Mouse (Mus musculus): ENCODE data around the gene Sde2. TPM values are rescaled to one million over a fixed set of nuclear protein-coding genes. Genes with fewer than 3 reads are reported as not detected.
A peak's percentile ranks its signal among the peaks of the same experiment; 100 is the strongest.

Sde2 gene
- polyA plus RNA-seq, 1 experiment from 2014 or later, result 27.2 TPM

GRCm38 (mm10) chr1:180813409-180813884 lies 37.5 kb upstream of the Sde2 start:
- H3K27ac ChIP-seq (replicated peaks; ENCODE audit: low read depth, low read length), result peak overlapping the region; percentile 100
- WGBS, result 0% methylated on average over 2 of the region's 65 CpGs
- H3K27me3 ChIP-seq (replicated peaks; ENCODE audit: control insufficient read depth, insufficient read depth, low read length), result no peaks in the 10 kb centered on the region
- peak overlapping the region; percentile 98 for H3K9ac ChIP-seq (ENCODE audit: low read depth, low read length)
- peak; percentile 97 for DNase-seq (ENCODE audit: low spot score)
- H3K36me3 ChIP-seq (ENCODE audit: control insufficient read depth, insufficient read depth, low read length), result peaks cover 28% of the 10 kb centered on the region
- ATAC-seq (ENCODE audit: low read depth), result peak; percentile 95
- H3K9me3 ChIP-seq (ENCODE audit: control insufficient read depth, low read length), result no peaks in the 10 kb centered on the region
- peak overlapping the region; percentile 74 for H3K4me2 ChIP-seq (ENCODE audit: low read depth, low read length)
- H3K4me1 ChIP-seq (ENCODE audit: control insufficient read depth, insufficient read depth, low read length), result peaks cover 30% of the 10 kb centered on the region
- H3K4me3 ChIP-seq (ENCODE audit: low read depth, low read length), result peak overlapping the region; percentile 76

DNA sequence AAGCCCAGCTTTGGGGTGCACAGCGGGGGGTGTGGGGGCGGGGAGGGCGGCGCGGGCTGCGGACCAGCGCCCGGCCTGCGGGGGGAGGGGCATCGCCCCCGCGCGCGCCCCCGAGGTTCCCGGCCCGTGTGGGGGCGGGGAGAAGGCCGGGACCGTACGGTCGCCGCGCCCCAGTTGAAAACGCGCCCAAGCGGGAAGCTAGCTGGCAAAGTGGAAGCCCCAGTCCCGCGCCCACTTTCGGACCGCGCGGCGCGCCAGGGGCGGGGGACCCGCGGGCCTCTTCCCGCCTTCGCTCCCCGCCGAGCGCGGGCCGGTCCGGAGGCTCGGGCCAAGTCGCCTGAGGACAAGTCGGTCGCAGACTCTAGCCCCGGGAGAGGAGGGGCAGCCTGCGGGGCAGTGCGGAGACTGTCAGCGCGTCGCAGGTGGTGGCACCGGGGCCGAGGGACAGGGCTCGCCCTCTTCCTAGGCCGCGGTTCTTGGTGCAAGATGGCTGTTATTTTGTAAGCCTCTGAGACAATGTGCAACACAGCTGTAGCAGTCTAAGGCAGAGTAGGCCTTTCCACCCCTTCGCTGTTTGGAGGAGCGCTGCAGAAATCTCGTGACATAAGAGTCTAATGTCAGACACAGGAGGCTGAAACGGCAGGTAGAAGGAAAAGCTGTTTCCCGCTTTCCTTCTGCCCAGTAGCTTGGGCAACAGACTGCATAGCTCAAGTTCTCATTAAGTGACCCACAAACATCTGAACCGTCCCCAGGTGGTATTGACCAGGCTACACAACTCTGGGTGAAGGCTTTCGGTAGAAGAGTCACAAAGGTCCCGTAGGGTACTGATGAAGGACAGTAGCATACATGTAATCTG lies 36.8 kb upstream of the Sde2 start, which contains the start of gene H3f3a:
TSS of gene H3f3a (minus strand) at position 59 of the 856 bp plus-strand sequence.
- Histone ChIP-seq H3K4me2 (ENCODE audit: low read depth, low read length) (peak within 1 kb of the TSS; percentile 74), H3K4me3 (ENCODE audit: low read depth, low read length) (peak within 1 kb of the TSS; percentile 76), H3K27ac (replicated peaks; ENCODE audit: low read depth, low read length) (peak within 1 kb of the TSS; percentile 100), H3K4me1 (ENCODE audit: control insufficient read depth, insufficient read depth, low read length) (peaks cover 27% of the 10 kb centered on the region), H3K9me3 (ENCODE audit: control insufficient read depth, low read length) (no peaks in the 10 kb centered on the region), H3K27me3 (replicated peaks; ENCODE audit: control insufficient read depth, insufficient read depth, low read length) (no peaks in the 10 kb centered on the region), H3K36me3 (ENCODE audit: control insufficient read depth, insufficient read depth, low read length) (peaks cover 23% of the 10 kb centered on the region), H3K9ac (ENCODE audit: low read depth, low read length) (peak within 1 kb of the TSS; percentile 98)
- 3% methylated on average over 25 of the region's 69 CpGs for WGBS
- DNase-seq (ENCODE audit: low spot score) (peak; percentile 77), ATAC-seq (ENCODE audit: low read depth) (peak; percentile 70)

- H3K4me2 ChIP-seq (ENCODE audit: low read depth, low read length), result peak overlapping the region; percentile 74
- no peak for ATAC-seq (ENCODE audit: low read depth)
- H3K9ac ChIP-seq (ENCODE audit: low read depth, low read length), result no peak overlapping the region; the same call in 1 of the 2 replicates
- H3K4me1 ChIP-seq (ENCODE audit: control insufficient read depth, insufficient read depth, low read length), result peaks cover 20% of the 10 kb centered on the region; the same call in 1 of the 2 replicates
- H3K9me3 ChIP-seq (ENCODE audit: control insufficient read depth, low read length), result no peaks in the 10 kb centered on the region
- 44% methylated on average over 12 of the region's 12 CpGs for WGBS
- DNase-seq (ENCODE audit: low spot score), result peak; percentile 50
- H3K27me3 ChIP-seq (replicated peaks; ENCODE audit: control insufficient read depth, insufficient read depth, low read length), result no peaks in the 10 kb centered on the region
- H3K27ac ChIP-seq (replicated peaks; ENCODE audit: low read depth, low read length), result peak overlapping the region; percentile 100; the same call in 1 of the 2 replicates
- peaks cover 9% of the 10 kb centered on the region for H3K36me3 ChIP-seq (ENCODE audit: control insufficient read depth, insufficient read depth, low read length)
- H3K4me3 ChIP-seq (ENCODE audit: low read depth, low read length), result no peak overlapping the region
These were observed 35.4 kb upstream of the Sde2 start for GRCm38 (mm10) chr1:180815371-180816024.

DNA sequence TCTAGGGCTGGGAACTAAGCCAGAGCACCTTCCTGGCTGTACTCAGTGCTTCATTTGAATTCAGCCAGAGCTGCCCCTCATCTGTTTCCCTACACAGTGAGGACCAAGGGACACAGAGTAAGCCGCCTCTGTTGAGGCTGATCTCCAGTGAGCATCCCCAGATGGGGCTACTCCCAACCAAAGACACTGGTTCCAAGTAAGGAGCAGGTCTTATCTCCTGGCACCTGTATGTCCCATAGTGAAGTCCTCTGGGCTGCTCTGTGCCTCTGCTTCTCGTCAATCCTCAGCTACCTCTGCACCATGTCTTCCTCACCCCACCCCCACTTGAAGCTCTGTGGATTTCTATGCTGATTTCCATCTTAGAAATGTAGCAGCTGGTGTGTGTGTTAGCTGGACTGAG lies 32.9 kb upstream of the Sde2 start:
- no peaks in the 10 kb centered on the region for H3K27me3 ChIP-seq (replicated peaks; ENCODE audit: control insufficient read depth, insufficient read depth, low read length)
- H3K9ac ChIP-seq (ENCODE audit: low read depth, low read length), result no peak overlapping the region
- H3K4me1 ChIP-seq (ENCODE audit: control insufficient read depth, insufficient read depth, low read length), result peaks cover 17% of the 10 kb centered on the region; the same call in 1 of the 2 replicates
- H3K4me2 ChIP-seq (ENCODE audit: low read depth, low read length), result no peak overlapping the region
- DNase-seq (ENCODE audit: low spot score), result no peak
- no peaks in the 10 kb centered on the region for H3K9me3 ChIP-seq (ENCODE audit: control insufficient read depth, low read length)
- WGBS, result 67% methylated on average over 2 of the region's 2 CpGs
- H3K36me3 ChIP-seq (ENCODE audit: control insufficient read depth, insufficient read depth, low read length), result 0 out of 2 replicates have a peak, but pooled peaks cover 3% of the 10 kb centered on the region
- ATAC-seq (ENCODE audit: low read depth), result no peak
- no peak overlapping the region for H3K27ac ChIP-seq (replicated peaks; ENCODE audit: low read depth, low read length)
- H3K4me3 ChIP-seq (ENCODE audit: low read depth, low read length), result no peak overlapping the region

GRCm38 (mm10) chr1:180821101-180821500 lies 29.8 kb upstream of the Sde2 start:
- ATAC-seq (ENCODE audit: low read depth), result no peak
- no peaks in the 10 kb centered on the region for H3K4me1 ChIP-seq (ENCODE audit: control insufficient read depth, insufficient read depth, low read length)
- no peak overlapping the region for H3K27ac ChIP-seq (replicated peaks; ENCODE audit: low read depth, low read length)
- no peaks in the 10 kb centered on the region for H3K27me3 ChIP-seq (replicated peaks; ENCODE audit: control insufficient read depth, insufficient read depth, low read length)
- H3K9me3 ChIP-seq (ENCODE audit: control insufficient read depth, low read length), result no peaks in the 10 kb centered on the region
- no peak overlapping the region for H3K4me2 ChIP-seq (ENCODE audit: low read depth, low read length)
- no peak overlapping the region for H3K9ac ChIP-seq (ENCODE audit: low read depth, low read length)
- 81% methylated on average over 6 of the region's 6 CpGs for WGBS
- 0 out of 2 replicates have a peak, but pooled peaks cover 3% of the 10 kb centered on the region for H3K36me3 ChIP-seq (ENCODE audit: control insufficient read depth, insufficient read depth, low read length)
- no peak for DNase-seq (ENCODE audit: low spot score)
- H3K4me3 ChIP-seq (ENCODE audit: low read depth, low read length), result no peak overlapping the region

DNA sequence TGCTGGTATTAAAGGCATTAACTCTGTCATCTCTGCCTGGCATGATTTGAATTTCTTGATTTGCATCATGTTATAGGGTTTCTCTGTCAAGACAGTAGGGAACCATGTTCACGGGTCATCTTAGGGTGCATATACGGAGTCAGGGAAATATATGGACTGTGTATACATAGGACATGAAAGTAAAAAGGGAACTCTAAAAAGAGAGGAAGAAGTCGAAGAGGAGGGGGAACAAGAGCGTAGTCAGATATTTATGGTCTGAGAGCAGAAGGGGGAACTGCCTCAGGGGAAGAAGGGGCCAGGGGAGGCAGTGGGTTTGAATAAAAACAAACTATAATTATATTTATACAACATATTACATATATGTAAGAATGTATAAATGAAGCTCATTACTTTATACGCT lies 28.7 kb upstream of the Sde2 start:
- Histone ChIP-seq H3K4me1 (ENCODE audit: control insufficient read depth, insufficient read depth, low read length) (no peaks in the 10 kb centered on the region), H3K9me3 (ENCODE audit: control insufficient read depth, low read length) (no peaks in the 10 kb centered on the region), H3K27ac (replicated peaks; ENCODE audit: low read depth, low read length) (no peak overlapping the region), H3K9ac (ENCODE audit: low read depth, low read length) (no peak overlapping the region), H3K27me3 (replicated peaks; ENCODE audit: control insufficient read depth, insufficient read depth, low read length) (no peaks in the 10 kb centered on the region), H3K36me3 (ENCODE audit: control insufficient read depth, insufficient read depth, low read length) (no peaks in the 10 kb centered on the region), H3K4me2 (ENCODE audit: low read depth, low read length) (no peak overlapping the region), H3K4me3 (ENCODE audit: low read depth, low read length) (no peak overlapping the region)
- no peak for DNase-seq (ENCODE audit: low spot score)
- 85% methylated on average over 5 of the region's 5 CpGs for WGBS
- no peak for ATAC-seq (ENCODE audit: low read depth)

DNA sequence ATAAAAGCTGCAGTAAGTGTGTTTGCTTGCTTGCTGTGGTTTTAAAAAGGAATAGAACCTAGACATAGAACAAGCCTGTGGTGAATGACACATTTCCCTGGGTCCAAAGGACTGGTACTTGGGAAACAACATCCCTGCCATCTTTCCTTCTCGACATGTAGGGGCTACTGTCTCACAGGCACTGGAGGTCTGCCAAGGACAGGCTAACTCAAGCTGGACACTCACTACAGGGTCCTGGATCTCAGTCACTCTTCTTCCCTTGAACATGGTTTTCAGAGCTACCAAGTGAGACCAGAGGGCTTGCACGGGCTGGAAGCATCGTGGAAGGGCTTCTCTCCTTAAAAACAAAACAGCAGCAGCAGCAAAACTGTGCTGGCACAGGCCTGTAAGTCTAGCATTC lies 27.2 kb upstream of the Sde2 start:
- no peaks in the 10 kb centered on the region for H3K36me3 ChIP-seq (ENCODE audit: control insufficient read depth, insufficient read depth, low read length)
- H3K9me3 ChIP-seq (ENCODE audit: control insufficient read depth, low read length), result no peaks in the 10 kb centered on the region
- 94% methylated on average over 3 of the region's 3 CpGs for WGBS
- no peak overlapping the region for H3K27ac ChIP-seq (replicated peaks; ENCODE audit: low read depth, low read length)
- H3K9ac ChIP-seq (ENCODE audit: low read depth, low read length), result no peak overlapping the region
- H3K4me1 ChIP-seq (ENCODE audit: control insufficient read depth, insufficient read depth, low read length), result no peaks in the 10 kb centered on the region
- no peak overlapping the region for H3K4me3 ChIP-seq (ENCODE audit: low read depth, low read length)
- no peak overlapping the region for H3K4me2 ChIP-seq (ENCODE audit: low read depth, low read length)
- H3K27me3 ChIP-seq (replicated peaks; ENCODE audit: control insufficient read depth, insufficient read depth, low read length), result no peaks in the 10 kb centered on the region
- ATAC-seq (ENCODE audit: low read depth) (no peak), DNase-seq (ENCODE audit: low spot score) (no peak)

DNA sequence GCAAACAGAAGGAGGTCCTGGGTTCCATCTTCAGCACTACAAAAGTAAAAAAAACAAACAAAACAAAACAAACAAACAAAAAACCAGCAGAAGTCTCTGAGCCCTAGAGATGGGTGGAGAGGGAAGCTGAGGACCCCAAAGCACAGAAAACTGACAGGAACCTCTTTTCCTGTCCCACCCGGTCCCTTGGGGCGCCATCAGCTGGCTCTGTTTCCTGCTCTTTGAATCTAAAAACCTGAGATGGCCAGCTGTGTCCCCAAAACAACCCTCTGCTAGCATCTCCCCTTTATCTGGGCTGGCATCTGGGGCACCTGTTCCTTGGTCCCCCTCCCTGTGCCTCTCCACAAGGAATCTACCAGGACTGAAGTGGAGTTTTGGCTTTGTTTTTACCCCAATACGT lies 26.2 kb upstream of the Sde2 start:
- no peaks in the 10 kb centered on the region for H3K9me3 ChIP-seq (ENCODE audit: control insufficient read depth, low read length)
- DNase-seq (ENCODE audit: low spot score) (no peak), ATAC-seq (ENCODE audit: low read depth) (no peak)
- no peak overlapping the region for H3K4me3 ChIP-seq (ENCODE audit: low read depth, low read length)
- H3K27me3 ChIP-seq (replicated peaks; ENCODE audit: control insufficient read depth, insufficient read depth, low read length), result no peaks in the 10 kb centered on the region
- H3K27ac ChIP-seq (replicated peaks; ENCODE audit: low read depth, low read length), result no peak overlapping the region
- H3K9ac ChIP-seq (ENCODE audit: low read depth, low read length), result no peak overlapping the region
- H3K4me1 ChIP-seq (ENCODE audit: control insufficient read depth, insufficient read depth, low read length), result no peaks in the 10 kb centered on the region
- H3K36me3 ChIP-seq (ENCODE audit: control insufficient read depth, insufficient read depth, low read length), result no peaks in the 10 kb centered on the region
- H3K4me2 ChIP-seq (ENCODE audit: low read depth, low read length), result no peak overlapping the region
- WGBS, result 66% methylated on average over 3 of the region's 3 CpGs
